In genomic region chr17:67696694-67697386, GRCm38 (mm10) we compare ENCODE assay signal across 8 mouse cellular contexts. TPM values are rescaled to one million over a fixed set of nuclear protein-coding genes. Genes with fewer than 3 reads are reported as not detected.
A peak's percentile ranks its signal among the peaks of the same experiment; 100 is the strongest.
DNase-seq lines count a peak whose midpoint lies in the region; ATAC-seq and TF ChIP-seq lines count a peak whose summit lies in the region.

Gene Lama1 (plus strand): TSS chr17:67697259.

- intact Hi-C loops in heart, postnatal 10 days (cut with DNase I), result no loop called here

- no peaks in the 10 kb centered on the region for H3K36me3 ChIP-seq in E14TG2a.4 (ENCODE audit: insufficient read depth, low read length)
- H3K36me3 ChIP-seq in forebrain, embryonic 15.5 days, result no peaks in the 10 kb centered on the region

- H3K9ac ChIP-seq in forebrain, embryonic 15.5 days (replicated peaks), result peak within 1 kb of the TSS; percentile 75

- peaks cover 28% of the 10 kb centered on the region for H3K27me3 ChIP-seq in E14TG2a.4 (ENCODE audit: insufficient read depth, low read length)
- H3K27me3 ChIP-seq in forebrain, embryonic 15.5 days, result no peaks in the 10 kb centered on the region

- H3K27ac ChIP-seq in forebrain, embryonic 15.5 days (replicated peaks), result 0 out of 2 replicates have a peak within 1 kb of the TSS, but pooled peaks have one; percentile 3

- TF ChIP-seq CTCF in E14TG2a.4 (conservative IDR thresholded peaks at IDR 0.05; ENCODE audit: low read length), result peak; percentile 22; the same call in 1 of the 2 replicates

- 2% methylated on average over 32 of the region's 32 CpGs for WGBS in forebrain, embryonic 15.5 days

- H3K4me2 ChIP-seq in forebrain, embryonic 15.5 days (replicated peaks), result peak within 1 kb of the TSS; percentile 99

- ATAC-seq in forebrain, embryonic 15.5 days (replicated peaks), result peak; percentile 87
- ATAC-seq in erythroid progenitor cell, adult 5-6 weeks (replicated peaks; ENCODE audit: low FRiP score, poor library complexity, severe bottlenecking), result no peak

- peak; percentile 95 for DNase-seq in adrenal gland, postnatal 14 days
- peak; percentile 75 to 76 for DNase-seq in heart, postnatal 10 days
- DNase-seq in kidney, postnatal 25 days, result peak; percentile 86 to 91
- peak; percentile 82 for DNase-seq in lung, postnatal 14 days
- DNase-seq in retina, embryonic 14.5 days (ENCODE audit: low spot score), result peak; percentile 87

- H3K4me1 ChIP-seq in E14TG2a.4 (replicated peaks; ENCODE audit: low read depth, low read length), result peaks cover 81% of the 10 kb centered on the region
- peaks cover 20% of the 10 kb centered on the region for H3K4me1 ChIP-seq in forebrain, embryonic 15.5 days

- H3K4me3 ChIP-seq in E14TG2a.4 (replicated peaks; ENCODE audit: low read length), result peak within 1 kb of the TSS; percentile 90
- peak within 1 kb of the TSS; percentile 86 for H3K4me3 ChIP-seq in forebrain, embryonic 15.5 days

- H3K9me3 ChIP-seq in E14TG2a.4 (ENCODE audit: low read length), result no peaks in the 10 kb centered on the region
- H3K9me3 ChIP-seq in forebrain, embryonic 15.5 days, result no peaks in the 10 kb centered on the region

RNA-seq across cellular contexts. Expression of gene Lama1, which starts in this region (rescaled TPM):
- 10.3 and 12.1 TPM in 2 replicates for total RNA-seq in adrenal gland, postnatal 14 days (2021)
- polyA plus RNA-seq in forebrain, embryonic 15.5 days (2015; fragmentation: Nextera tagmentation; extraction: Ambion mirVana), result 3.5 and 5.0 TPM in 2 replicates
- under 1 TPM; 0.57 to 0.79 TPM for total RNA-seq in heart, postnatal 10 days (2021)
- not detected in 2 replicates for total RNA-seq in erythroid progenitor cell, adult 5-6 weeks (2015; ENCODE audit: low replicate concordance)
- not detected in 2 replicates for total RNA-seq in erythroid progenitor cell, adult 5-6 weeks (2017; ENCODE audit: low replicate concordance)

Comparison
In these comparisons a context has a peak if more than half of its experiments do, and no peak if none do; other contexts are left out.
1. Peak in DNase-seq in heart, postnatal 10 days; RNA of the gene not detected or under 1 TPM.